Mouse (Mus musculus) right cerebral cortex, postnatal 4 days (tissue): ENCODE measurements at regions not wholly inside any gene's neighbourhood (a gene's known extent, or its start where the extent isn't known, plus 50 kb on each side); places are given as distances from the start of the nearest gene placed in this dataset.

Experiments
- DNase-seq: peaks from one replicate; pipeline ENCODE4 v3.0.0-alpha.2; 2022

DNA sequence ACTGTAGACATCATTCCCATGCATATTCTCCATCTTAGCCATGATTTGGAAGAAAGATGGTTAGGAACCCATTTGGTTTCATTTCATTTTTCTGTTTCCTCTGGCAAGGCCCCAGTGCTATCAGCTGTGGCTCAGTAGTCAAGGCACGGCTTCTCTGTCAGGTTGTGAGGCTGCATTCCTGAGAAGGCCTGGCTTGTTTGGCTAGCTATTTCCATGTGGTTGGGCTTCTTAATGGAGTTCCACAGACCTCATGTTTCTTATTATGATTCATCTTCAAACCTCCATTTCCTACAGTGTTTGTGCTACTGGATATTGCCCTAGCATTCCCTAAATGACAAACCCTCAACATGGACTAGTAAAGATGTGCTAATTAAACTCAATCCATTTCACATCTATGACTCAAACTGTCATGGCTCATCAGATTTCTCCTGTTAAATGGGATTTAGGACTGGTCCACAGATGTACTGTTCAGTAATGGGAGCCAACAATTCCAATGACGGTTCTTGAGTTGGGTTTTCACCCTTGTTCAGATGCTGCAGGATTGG is 459.0 kb upstream of the Pou3f3 start:
- DNase-seq: no peak

DNA sequence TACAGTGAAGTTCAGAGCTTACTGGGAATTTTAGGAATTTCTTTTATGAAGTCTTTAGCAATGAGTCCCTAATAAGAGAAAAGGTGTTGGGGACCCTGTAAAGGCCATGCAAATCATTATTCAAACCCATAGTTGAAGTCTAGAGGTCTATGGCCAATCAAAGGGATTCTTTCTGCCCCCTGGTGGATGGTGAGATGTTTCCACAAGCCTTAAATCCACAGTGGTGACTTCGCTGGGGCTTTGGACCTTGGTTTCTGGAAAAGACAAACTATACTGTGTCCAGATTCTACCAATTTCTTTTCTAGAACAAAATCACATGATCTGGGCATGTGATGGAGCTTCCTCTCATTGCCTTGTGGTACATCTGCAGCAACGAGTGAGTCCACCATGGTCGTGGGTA is 457.2 kb upstream of the Pou3f3 start:
- no peak for DNase-seq

DNA sequence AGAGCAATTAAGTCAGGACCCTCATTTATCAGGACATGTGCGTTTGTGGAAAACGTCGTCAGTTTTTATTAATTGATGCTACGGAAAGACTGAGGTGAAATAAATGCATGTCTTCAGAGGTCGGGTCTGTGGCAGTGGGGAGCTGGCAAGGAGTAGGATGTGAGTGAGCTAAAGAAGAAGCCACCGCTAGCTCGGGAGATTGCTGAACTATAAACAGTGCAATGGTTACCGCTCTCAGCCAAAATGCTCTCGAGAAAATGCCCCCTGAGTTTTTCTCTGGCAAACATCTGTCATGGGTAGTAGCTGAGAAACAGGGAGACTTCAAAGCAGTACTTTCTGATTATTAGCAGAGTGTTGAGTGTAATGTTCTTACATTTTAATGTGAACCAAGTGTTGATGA is 454.4 kb upstream of the Pou3f3 start:
- no peak for DNase-seq

DNA sequence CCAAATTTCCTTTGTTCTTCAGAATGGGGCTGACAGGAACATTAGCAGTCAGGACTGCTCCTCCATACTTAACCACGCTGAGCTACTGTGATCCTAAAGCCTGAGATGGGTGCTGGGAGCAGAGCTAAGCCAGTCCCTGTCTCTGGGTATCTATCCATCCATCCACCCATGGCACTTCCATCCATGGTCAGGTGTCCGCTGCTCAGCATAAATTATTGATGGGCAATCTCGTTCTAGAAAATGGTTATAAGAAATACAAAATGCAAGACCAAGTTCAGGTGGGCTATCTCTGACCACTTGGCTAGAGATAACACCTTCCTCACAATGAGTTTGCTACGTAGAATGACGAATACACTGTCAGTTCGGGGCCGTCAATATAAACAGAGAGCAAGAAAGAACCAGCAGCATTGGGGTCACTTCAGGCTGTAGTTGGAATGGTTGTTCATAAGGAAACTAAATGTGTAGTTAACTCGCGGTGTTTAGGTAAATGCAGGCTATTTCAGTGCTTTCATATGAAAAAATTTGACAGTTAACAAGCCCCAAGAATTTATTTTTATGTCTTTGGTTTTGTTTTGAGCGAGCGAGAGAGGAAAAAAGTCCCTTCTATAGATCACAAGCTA is 453.9 kb upstream of the Pou3f3 start:
- DNase-seq: no peak

DNA sequence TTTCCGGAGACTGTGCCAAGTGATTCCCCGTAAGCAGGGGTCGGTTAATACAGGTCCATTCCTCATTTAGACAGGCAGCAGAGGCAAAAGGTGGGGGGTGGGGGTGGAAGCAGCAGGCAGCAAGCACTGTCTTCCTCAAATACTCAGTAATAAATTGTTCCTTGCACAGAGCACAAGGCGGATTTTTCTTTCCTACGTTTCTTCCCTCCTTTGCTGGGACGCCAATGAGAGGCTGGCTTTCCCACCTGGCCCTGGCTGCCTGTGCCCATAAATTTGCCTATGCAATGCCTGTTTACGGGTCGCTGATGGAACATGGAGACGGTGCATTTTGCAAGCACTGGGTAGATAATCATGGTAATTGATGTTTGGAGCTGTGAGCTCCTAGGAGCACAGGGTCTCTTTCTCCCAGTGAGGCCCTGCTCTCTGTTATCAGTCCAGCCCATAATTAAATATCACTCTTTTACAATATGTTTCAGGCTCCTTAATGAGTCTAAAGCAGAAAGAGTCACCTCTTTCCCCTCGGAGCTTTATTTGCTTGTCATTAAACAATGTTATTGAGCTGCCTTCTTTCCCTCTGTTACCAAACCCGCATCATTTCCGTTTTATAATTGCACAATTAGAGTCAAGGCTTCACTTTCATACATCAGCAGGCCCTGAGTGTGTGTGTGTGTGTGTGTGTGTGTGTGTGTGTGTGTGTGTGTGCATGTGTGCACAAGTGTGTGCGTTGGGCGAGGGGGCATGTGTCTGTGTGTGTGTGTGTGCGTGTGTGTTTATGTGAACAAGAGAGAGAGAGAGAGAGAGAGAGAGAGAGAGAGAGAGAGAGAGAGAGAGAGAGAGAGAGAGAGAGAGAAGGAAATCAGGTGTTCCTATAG is 452.7 kb upstream of the Pou3f3 start:
- no peak for DNase-seq

DNA sequence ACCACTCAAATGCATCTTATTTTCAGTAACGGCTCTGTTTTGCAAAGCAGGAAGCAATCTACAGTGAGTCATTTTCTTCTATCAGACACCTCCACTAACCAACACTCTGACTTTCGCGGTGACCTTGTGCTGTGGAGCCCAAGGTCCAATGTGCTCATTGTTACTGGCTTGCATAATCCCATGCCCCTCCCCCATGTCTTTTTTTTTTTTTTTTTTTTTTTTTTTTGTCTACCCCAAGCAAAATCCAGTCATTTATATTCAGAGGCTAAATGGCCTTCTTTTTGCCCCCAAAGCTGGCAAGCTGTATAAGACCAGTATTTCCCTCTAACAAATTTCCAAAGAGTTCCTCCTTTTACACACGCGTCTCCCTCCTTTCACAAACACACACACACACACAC is 452.1 kb upstream of the Pou3f3 start:
- DNase-seq: no peak

DNA sequence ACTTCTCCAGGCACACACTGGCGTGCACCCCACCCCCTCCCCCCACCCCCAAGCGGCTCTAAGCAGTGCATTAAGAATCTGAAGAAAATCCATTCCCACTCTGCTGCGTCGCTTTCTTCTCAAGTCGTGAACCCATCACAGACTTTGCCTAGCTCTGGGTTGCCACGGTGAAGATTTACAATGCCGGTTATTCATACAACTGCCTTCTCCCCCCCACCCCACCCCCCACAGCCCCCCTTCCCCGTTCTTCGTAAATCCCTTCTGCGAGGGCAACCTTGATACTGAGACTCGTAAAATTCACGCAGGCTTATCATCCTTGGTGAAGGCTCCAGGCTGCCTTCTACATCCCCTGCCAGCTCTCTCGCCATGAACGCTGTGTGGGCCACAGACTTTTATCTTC is 451.7 kb upstream of the Pou3f3 start:
- DNase-seq: no peak

DNA sequence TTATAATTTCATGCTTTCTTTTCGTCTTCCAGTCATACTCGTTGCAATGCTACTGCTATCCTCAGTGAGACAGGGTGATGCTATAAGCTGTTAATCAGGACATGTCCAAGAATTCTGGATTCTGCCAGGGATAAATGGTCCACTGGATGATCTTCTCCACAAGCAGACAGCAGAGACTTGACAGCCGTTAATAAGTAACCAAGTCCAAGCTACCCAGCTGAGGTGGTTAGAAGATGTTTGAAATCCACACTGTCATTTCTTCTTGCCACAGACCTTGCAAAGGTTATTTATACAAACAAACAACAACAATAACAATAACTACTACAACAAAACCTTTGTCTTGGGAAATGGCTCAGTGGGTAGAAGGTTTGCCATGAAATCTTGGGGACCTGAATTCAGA is 443.2 kb upstream of the Pou3f3 start:
- DNase-seq: no peak

DNA sequence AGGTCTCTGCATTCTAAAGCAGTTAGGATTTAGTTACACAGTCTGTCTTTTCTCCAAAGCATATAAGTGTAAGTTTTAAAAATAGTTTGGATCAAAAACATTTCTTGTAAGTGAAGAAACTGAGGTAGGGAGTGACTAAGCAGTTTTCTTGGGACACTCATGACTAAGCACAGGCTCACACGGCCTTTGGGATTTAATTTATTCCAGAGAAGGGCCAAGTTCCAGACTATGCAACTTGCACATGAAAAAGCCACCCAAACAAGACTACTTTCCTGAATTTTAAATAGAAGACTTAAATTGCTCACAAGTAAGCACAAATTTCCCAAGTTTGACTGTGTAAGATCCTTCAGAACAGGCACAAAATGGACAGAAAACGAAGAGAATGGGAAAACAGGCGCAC is 441.8 kb upstream of the Pou3f3 start:
- no peak for DNase-seq

DNA sequence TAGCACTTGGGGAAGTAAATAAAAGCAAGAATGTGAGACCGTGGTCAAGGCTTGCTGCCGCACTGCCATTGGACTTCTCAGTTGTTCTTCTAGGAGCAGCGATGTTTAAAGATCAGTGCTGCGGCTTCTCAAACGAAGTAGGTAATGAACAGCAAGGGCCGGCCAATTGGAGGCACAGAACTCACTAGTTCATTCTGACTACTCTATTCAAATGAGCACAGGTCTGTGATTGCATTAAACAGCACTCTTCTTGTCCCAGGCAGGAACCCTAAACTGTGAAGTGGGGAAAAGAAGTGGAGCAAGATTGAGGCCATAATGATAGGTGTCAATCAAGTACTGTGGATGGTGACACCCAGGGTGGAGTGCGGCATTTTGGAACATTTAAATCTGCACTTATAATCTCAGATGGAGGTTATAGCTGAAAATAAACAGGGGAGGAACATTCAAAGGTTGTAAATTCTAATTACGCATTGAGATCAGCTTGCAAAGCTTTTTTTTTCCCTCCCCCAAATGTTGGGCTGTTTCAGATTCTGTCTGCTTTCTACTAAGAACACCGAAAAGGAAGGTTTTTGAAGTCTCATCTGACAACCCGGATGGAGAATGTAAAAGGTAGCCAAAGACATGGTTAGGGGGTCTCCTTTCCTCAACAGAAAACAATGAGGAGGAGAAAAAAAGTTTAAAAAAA is 438.5 kb upstream of the Pou3f3 start:
- no peak for DNase-seq

DNA sequence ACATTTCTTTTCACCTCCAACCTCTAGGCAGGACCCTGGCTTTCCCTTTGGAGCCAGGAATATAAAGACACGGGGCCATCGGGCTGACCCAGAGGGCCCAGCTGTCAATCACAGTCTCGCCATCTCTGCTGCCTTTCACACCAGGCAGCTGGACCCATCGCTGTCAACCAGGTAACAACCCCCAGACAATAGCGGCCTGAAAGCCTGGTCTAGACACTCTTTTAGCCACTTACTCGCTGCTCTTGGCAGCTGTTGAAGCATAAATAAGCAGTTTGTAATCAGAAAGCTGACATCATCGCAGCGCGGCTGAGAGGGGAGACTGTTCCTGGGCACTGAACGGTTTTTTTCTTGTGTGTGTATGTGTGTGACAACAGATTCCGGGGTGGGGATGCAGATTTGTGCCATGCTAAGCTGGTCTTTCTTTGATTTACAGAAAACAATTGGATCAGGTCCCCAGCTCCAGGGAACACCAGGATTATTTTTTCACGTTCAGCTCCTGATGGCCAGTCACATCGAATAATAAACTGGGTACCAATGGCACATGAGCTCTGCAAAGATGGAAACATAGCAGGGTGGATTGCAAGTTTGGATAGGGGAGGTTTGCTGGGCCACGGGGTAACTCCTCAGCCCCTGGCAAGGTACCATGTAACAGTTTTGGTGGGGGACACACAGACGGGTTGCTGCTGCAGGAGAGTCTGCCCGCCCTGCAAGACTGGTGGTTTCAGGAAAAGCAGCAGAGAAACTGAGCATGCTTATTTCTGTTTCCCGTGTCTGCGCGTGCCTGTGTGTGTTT is 437.6 kb upstream of the Pou3f3 start:
- DNase-seq: peak; percentile 57

DNA sequence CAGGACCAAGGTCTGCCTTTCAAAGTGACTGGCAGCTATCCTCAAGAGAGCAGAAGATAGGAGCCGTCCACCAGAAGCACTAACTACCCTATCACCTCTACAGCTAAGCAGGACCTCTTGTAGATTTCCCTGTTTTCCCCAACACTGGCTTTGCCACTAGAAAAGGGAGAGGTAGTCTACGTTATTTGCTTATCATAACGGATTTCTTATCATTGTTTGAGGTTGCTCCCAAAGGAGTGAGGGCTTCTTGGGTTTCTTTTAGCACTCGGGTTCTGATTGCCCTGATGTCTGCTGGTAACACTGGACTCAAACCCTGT is 437.0 kb upstream of the Pou3f3 start:
- DNase-seq: no peak

DNA sequence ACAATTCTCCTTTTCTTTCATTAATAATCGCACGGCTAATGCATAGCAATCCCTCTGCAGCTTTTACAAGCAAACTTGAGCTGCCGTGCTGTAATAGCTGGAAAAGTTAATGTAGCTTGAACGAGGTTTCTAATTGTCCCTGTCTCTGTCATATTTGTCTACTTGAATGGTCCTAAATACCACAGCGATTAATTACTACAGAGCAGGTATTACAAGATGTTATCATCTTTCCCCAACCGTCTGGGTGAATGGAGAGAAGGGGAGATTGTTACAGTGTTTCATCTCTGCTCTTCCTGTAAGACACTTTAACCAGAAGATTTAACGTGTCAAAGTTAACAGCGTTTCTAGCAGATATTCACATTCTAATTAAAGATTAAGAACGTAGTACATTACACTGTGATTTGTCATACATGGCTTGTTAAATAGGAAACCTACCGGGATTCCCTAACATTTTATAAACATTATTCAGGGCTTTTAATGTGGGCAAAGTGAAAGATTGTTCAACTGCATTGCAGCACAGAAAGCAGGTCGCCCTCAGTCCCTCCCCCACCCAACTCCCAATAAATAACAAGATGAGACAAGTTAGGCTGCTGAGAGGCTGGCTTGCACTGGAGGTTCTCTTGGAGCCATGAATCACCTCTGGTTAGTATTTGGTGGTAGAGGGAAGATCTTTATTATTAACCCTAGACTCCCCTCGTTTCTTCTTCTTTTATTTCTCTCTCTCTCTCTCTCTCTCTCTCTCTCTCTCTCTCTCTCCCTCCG is 436.2 kb upstream of the Pou3f3 start:
- DNase-seq: no peak

DNA sequence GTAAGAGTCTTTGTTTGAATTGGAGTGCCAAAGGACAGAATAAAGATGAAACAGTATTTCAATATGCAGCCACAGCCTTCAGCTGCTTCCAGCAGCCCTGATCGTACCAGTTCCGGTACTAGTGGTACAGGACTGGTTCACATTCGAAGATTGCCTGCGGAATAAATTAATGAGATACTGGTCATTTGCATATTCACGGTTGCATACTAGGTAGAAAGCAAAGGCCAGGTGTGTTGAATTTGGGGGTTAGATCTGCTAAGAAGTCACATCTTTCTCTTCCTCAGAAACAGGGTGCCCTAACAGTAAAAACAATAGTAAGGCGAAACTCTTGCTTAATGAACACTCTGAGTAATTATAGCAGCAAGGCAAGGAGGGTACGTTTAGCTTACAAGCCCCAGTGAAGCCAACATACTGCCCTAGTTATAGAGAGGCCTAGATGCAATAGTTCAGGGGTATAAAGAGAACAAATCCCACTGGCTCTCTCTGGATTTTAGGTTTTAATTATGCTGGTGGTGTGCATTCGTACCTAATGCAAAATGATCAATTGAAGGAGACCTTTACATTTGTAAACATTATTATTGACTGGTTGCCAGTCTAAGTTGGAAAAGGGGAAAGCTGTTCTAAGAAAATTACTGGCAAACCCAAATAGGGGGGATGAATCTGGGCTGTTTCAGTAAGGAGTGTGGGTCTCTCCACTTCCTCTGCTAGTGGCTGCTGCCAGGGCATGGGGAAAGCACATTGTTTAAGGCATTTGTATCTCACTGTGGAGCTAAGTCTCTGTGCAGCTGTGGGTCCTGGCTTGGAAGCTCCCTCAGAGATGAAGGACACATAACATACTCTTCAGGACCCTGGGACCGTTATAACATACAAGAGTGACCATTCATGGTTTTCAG is 435.3 kb upstream of the Pou3f3 start:
- DNase-seq: no peak

DNA sequence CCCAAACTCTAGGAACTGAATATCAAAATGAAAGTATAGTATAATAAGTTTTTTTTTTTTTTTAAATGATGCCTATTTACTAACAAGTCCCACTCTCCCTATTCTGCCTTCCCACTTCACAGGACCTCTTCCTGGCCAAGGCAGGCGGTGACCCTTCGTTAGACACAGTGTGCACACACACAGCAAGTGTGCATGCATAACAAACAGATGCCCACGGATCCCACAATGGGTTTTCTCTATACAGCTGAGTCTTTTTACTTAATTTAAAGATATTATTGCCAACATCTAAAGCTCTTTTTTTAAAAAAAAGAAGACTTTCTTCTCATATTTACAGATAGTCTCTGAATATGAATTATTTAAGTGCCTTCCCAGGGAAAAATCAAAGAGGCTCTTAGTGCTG is 434.5 kb upstream of the Pou3f3 start:
- no peak for DNase-seq

DNA sequence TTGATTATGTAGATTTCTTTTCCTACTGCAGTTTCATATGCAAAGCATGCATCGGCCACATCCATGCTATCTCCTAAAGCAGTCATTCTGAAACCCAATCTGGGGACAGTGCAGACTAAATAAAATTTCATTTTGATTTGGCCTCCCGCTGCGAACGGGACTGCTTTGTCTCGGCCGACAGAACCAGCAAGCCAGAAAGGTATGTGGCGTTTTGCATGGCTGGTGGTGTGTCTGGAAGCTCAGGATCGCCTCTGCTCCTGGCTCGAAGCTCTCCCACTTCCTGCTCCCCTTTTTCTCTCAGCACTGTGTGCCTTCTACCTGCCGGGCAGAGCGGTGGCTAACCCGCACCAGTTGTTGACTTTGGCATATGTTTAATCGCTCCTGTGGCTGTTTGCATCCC is 433.8 kb upstream of the Pou3f3 start:
- DNase-seq: no peak

DNA sequence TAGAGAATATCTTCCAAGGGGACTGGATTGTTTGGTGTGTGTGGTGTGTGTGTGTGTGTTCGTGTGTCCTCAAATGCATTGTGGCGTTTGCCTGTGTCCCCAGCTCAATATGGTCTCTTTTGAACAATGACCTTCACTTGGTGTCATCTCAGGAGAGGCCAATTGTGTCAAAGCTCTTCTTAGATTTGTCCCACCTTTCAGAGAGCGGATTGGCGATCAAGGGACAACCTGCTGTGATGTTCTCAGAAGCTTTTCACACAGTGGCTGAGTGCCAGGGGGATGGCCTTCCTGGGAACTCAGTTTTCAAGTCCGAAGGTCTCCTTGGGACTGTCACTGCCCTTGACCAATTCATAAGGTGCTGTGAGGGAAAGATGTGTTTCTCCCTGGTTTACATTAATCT is 433.0 kb upstream of the Pou3f3 start:
- DNase-seq: peak; percentile 54

DNA sequence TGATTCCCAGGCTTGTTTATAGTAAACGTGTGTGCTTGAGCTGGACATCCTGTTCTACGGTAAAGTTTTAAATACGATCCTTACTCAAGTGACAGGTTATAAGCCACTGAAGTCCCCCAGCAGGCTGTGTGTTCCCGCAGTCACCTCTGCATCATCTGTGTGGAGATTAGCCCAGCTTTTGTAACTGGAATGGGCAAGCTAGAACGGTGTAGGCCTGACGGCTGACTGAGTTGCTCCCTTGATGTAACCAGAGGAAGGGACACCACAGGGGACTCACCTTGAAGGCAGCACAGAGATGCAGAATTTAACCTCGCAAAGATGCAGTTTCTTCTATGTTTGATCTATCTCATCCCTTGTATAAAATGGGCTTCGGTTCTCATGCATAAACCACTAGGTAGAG is 418.4 kb upstream of the Pou3f3 start:
- DNase-seq: no peak

DNA sequence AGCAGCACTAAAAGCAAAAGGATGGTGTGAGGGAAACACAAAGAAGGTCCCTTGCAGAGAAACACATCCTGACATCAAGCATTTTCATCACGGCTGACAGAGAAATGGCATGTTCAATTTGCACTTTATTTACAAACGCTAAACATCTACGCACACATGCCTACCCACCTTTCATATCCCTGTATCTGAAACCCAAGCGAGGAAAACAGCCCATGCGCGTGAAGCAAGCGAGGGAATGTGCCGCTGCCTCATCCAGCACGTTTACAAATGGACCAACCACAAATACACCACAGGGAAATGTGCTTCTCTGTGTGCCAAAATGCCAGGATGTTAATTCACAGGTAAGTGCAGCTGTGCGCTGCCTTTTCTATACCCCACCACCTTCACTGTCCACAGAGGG is 399.7 kb upstream of the Pou3f3 start:
- DNase-seq: no peak

DNA sequence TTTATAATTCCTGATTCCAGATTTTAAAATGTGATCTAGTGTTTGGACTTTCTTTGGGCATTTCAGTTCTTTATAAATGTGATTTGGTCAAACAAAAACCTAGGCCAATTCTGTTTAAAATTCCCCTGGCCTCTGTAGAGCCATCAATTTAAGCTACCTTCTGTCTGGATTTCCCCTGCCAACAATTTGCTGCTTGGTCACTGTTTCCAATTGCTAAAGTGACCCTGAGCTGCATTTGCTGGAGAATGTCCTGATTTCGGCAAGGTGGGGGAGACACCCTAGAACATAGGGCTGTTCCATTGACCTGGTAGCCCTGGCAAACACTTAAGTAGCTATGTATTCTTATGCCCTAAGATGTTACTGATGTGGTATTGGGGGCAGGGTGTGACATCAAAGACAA is 386.3 kb upstream of the Pou3f3 start:
- no peak for DNase-seq

DNA sequence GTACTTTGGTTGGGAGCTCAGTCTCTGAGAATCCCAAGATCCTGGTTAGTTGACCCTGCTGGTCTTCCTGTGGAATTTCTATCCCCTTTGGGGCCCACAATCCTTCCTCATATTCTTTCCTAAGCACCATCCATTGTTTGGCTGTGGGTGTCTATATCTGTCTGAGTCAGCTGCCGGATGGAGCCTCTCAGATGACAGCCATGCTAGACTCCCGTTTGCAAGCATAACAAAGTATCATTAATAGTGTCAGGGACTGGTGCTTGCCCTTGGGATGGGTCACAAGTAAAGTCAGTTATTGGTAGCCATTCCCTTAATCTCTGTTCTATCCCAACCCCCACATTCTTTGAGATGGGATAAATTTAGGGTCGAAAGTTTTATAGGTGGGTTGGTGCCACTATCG is 382.1 kb upstream of the Pou3f3 start:
- no peak for DNase-seq
